Mouse (Mus musculus): ENCODE measurements around the gene Rbpj. TPM values are rescaled to one million over a fixed set of nuclear protein-coding genes. Genes with fewer than 3 reads are reported as not detected.

Gene Rbpj
- total and polyA plus RNA-seq, 3 experiments = 40.5 to 62.8 (median 61.3) TPM

GRCm38 (mm10) chr5:53444030-53444429, 21.9 kb upstream of the Rbpj start:
- Histone ChIP-seq H3K9me3 (replicated peaks; ENCODE audit: low read length) (no peaks in the 10 kb centered on the region), H3K4me2 (ENCODE audit: insufficient read depth, low read depth, poor library complexity, severe bottlenecking) (no peak overlapping the region), H3K36me3 (replicated peaks in 1 of 2; ENCODE audit: control insufficient read depth in 1 of 2, insufficient read depth in 1 of 2, low read length in 1 of 2) (no peaks in the 10 kb centered on the region), H3K27me3 (replicated peaks) (no peaks in the 10 kb centered on the region), H3K4me3 (replicated peaks in 1 of 3; ENCODE audit: low read depth in 2 of 3, low read length in 2 of 3, poor library complexity in 1 of 3) (no peak overlapping the region), H3K4me1 (ENCODE audit: control insufficient read depth in 1 of 2, insufficient read depth in 2 of 2) (peaks cover 2 to 16% of the 10 kb centered on the region in 2 experiments; a peak in 2 of 4 replicates), H3K9ac (ENCODE audit: insufficient read depth, low read depth) (no peak overlapping the region), H3K79me2 (replicated peaks; ENCODE audit: control insufficient read depth, extremely low read depth, insufficient read depth, poor library complexity, severe bottlenecking) (no peaks in the 10 kb centered on the region), H3K27ac (ENCODE audit: insufficient read depth, low read depth) (no peak overlapping the region)
- dilution Hi-C loops (cut with MboI; ENCODE audit: extremely low pct_ligation_motif_present, extremely low pct_unique_long_range_greater_than_20kb, low sequenced_read_pairs) (no loop called here), in situ Hi-C loops (cut with MboI; ENCODE audit: low pct_ligation_motif_present, low pct_unique_long_range_greater_than_20kb, low sequenced_read_pairs) (no loop called here)
- DNase-seq (ENCODE audit: extremely low read depth) = no peak
- TF ChIP-seq SMC3 (IDR thresholded peaks at IDR 0.05; ENCODE audit: low read depth, low read length) (peak; percentile 27; the same call in 1 of the 2 replicates), TCF12 (IDR thresholded peaks at IDR 0.05; ENCODE audit: low read depth, low read length) (no peak), HCFC1 (IDR thresholded peaks at IDR 0.05; ENCODE audit: low read depth, low read length) (no peak), JUN (IDR thresholded peaks at IDR 0.05; ENCODE audit: insufficient read depth, low read depth, low read length) (no peak), RAD21 (IDR thresholded peaks at IDR 0.05; ENCODE audit: low read depth, low read length) (peak; percentile 12), CTCF (conservative IDR thresholded peaks at IDR 0.05 in 1 of 2, IDR thresholded peaks at IDR 0.05 in 1 of 2; ENCODE audit: low read depth in 2 of 2, low read length in 2 of 2) (peak in 1 of 2 experiments; percentile 15; a peak in 1 of 4 replicates)

- H3K4me1 ChIP-seq (ENCODE audit: control insufficient read depth in 1 of 2, insufficient read depth in 2 of 2) = peaks cover 22 to 65% of the 10 kb centered on the region in 2 experiments
- dilution Hi-C loops (cut with MboI; ENCODE audit: extremely low pct_ligation_motif_present, extremely low pct_unique_long_range_greater_than_20kb, low sequenced_read_pairs) = no loop called here
These were observed 15.0 kb upstream of the Rbpj start for GRCm38 (mm10) chr5:53450945-53451344.

DNA sequence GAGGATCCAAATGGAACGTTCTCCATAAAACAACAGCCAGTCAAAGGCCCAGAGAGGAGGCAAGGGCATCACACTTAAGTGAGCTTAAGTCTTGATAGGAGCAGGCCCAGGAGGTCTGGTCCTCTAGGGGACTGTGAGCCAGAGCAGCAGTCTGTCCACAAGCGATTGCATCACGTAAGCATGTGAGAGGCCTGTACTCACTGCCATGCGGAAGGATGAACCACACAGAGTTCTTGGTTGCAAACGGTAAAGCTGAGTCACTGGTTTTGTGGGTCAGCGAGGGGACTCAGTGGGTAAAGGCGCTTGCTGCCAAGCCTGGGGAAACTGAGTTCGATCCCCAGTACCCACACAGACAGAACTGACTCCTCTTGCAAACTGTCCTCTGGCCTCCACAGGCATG, 14.1 kb upstream of the Rbpj start:
- Histone ChIP-seq H3K4me3 (replicated peaks in 1 of 3; ENCODE audit: low read depth in 2 of 3, low read length in 2 of 3, poor library complexity in 1 of 3) (no peak overlapping the region), H3K27me3 (replicated peaks) (no peaks in the 10 kb centered on the region), H3K9me3 (replicated peaks; ENCODE audit: low read length) (no peaks in the 10 kb centered on the region), H3K27ac (ENCODE audit: insufficient read depth, low read depth) (no peak overlapping the region), H3K36me3 (replicated peaks in 1 of 2; ENCODE audit: control insufficient read depth in 1 of 2, insufficient read depth in 1 of 2, low read length in 1 of 2) (no peaks in the 10 kb centered on the region), H3K4me1 (ENCODE audit: control insufficient read depth in 1 of 2, insufficient read depth in 2 of 2) (peaks cover 22 to 65% of the 10 kb centered on the region in 2 experiments), H3K4me2 (ENCODE audit: insufficient read depth, low read depth, poor library complexity, severe bottlenecking) (no peak overlapping the region), H3K9ac (ENCODE audit: insufficient read depth, low read depth) (no peak overlapping the region), H3K79me2 (replicated peaks; ENCODE audit: control insufficient read depth, extremely low read depth, insufficient read depth, poor library complexity, severe bottlenecking) (no peaks in the 10 kb centered on the region)
- TF ChIP-seq GABPA (IDR thresholded peaks at IDR 0.05; ENCODE audit: insufficient replicate concordance, low read depth, low read length) (no peak), HCFC1 (IDR thresholded peaks at IDR 0.05; ENCODE audit: low read depth, low read length) (no peak), TBP (conservative IDR thresholded peaks at IDR 0.05; ENCODE audit: low read depth, low read length) (no peak), MAFK (IDR thresholded peaks at IDR 0.05; ENCODE audit: insufficient replicate concordance, low read length) (no peak), MYC (IDR thresholded peaks at IDR 0.05; ENCODE audit: low read depth, low read length) (peak; percentile 17; the same call in 1 of the 2 replicates), USF2 (conservative IDR thresholded peaks at IDR 0.05; ENCODE audit: low read depth, low read length) (no peak), ETS1 (conservative IDR thresholded peaks at IDR 0.05; ENCODE audit: low read depth, low read length) (peak; percentile 63)
- in situ Hi-C loops (cut with MboI; ENCODE audit: low pct_ligation_motif_present, low pct_unique_long_range_greater_than_20kb, low sequenced_read_pairs) = no loop called here
- dilution Hi-C loops (cut with MboI; ENCODE audit: extremely low pct_ligation_motif_present, extremely low pct_unique_long_range_greater_than_20kb, low sequenced_read_pairs) = no loop called here
- DNase-seq (ENCODE audit: extremely low read depth) = no peak

More at GRCm38 (mm10) chr5:53450945-53451344, 15.0 kb upstream of the Rbpj start:
- in situ Hi-C loops (cut with MboI; ENCODE audit: low pct_ligation_motif_present, low pct_unique_long_range_greater_than_20kb, low sequenced_read_pairs) = no loop called here
- Histone ChIP-seq H3K4me2 (ENCODE audit: insufficient read depth, low read depth, poor library complexity, severe bottlenecking) (no peak overlapping the region), H3K9me3 (replicated peaks; ENCODE audit: low read length) (no peaks in the 10 kb centered on the region), H3K27me3 (replicated peaks) (no peaks in the 10 kb centered on the region), H3K27ac (ENCODE audit: insufficient read depth, low read depth) (no peak overlapping the region), H3K4me3 (replicated peaks in 1 of 3; ENCODE audit: low read depth in 2 of 3, low read length in 2 of 3, poor library complexity in 1 of 3) (no peak overlapping the region), H3K79me2 (replicated peaks; ENCODE audit: control insufficient read depth, extremely low read depth, insufficient read depth, poor library complexity, severe bottlenecking) (no peaks in the 10 kb centered on the region), H3K9ac (ENCODE audit: insufficient read depth, low read depth) (no peak overlapping the region), H3K36me3 (replicated peaks in 1 of 2; ENCODE audit: control insufficient read depth in 1 of 2, insufficient read depth in 1 of 2, low read length in 1 of 2) (no peaks in the 10 kb centered on the region)
- no peak for DNase-seq (ENCODE audit: extremely low read depth)
- TF ChIP-seq NRF1 (IDR thresholded peaks at IDR 0.05; ENCODE audit: low read depth, low read length) = no peak
- no peak for TF ChIP-seq ZMIZ1 (IDR thresholded peaks at IDR 0.05; ENCODE audit: low read depth, low read length)
- TF ChIP-seq ZC3H11A (IDR thresholded peaks at IDR 0.05; ENCODE audit: low read depth, low read length) = no peak
- TF ChIP-seq MAZ (IDR thresholded peaks at IDR 0.05; ENCODE audit: low read depth, low read length) = no peak
- no peak for TF ChIP-seq KAT2A (IDR thresholded peaks at IDR 0.05; ENCODE audit: insufficient replicate concordance, low read length)
- TF ChIP-seq PAX5 (IDR thresholded peaks at IDR 0.05; ENCODE audit: low read length) = no peak
- TF ChIP-seq SMC3 (IDR thresholded peaks at IDR 0.05; ENCODE audit: low read depth, low read length) = no peak
- no peak for TF ChIP-seq IRF4 (IDR thresholded peaks at IDR 0.05; ENCODE audit: low read depth, low read length)
- no peak for TF ChIP-seq BHLHE40 (IDR thresholded peaks at IDR 0.05; ENCODE audit: low read depth, low read length)
- TF ChIP-seq ETS1 (conservative IDR thresholded peaks at IDR 0.05; ENCODE audit: low read depth, low read length) = no peak
- no peak for TF ChIP-seq EP300 (IDR thresholded peaks at IDR 0.05; ENCODE audit: low read length)
- TF ChIP-seq POLR2A (IDR thresholded peaks at IDR 0.05; ENCODE audit: low read depth, low read length) = no peak
- TF ChIP-seq E2F4 (IDR thresholded peaks at IDR 0.05; ENCODE audit: insufficient replicate concordance, low read depth, low read length) = no peak
